Comparison of ENCODE assay signal across 24 mouse cellular contexts in genomic region chr7:56083034-56083433, GRCm38 (mm10). TPM values are rescaled to one million over a fixed set of nuclear protein-coding genes. Genes with fewer than 3 reads are reported as not detected.
DNase-seq lines count a peak whose midpoint lies in the region; ATAC-seq and TF ChIP-seq lines count a peak whose summit lies in the region.
"Had no signal": no experiment of that assay in that cellular context is flagged by ENCODE, and none has a peak within 500 bp of the region (broad histone marks: within the 10 kb centered on the region; RNA-seq: fewer than 3 reads in every experiment).

No protein-coding gene starts in this region.

- H3K9ac ChIP-seq in midbrain, embryonic 11.5 days (ENCODE audit: low read length) = no peak overlapping the region
- H3K9ac ChIP-seq in midbrain, postnatal 0 days (replicated peaks; ENCODE audit: low read length, poor library complexity, severe bottlenecking) = no peak overlapping the region
- no peak overlapping the region for H3K9ac ChIP-seq in intestine, postnatal 0 days (ENCODE audit: low read depth, low read length)
- H3K9ac ChIP-seq in liver, embryonic 16.5 days (ENCODE audit: low read depth, low read length) = no peak overlapping the region
- H3K9ac ChIP-seq: forebrain, embryonic 13.5 days; heart, embryonic 13.5 days; hindbrain, embryonic 14.5 days had no signal

- peaks cover 3% of the 10 kb centered on the region; the same call in 1 of the 2 replicates for H3K36me3 ChIP-seq in midbrain, embryonic 11.5 days (ENCODE audit: control insufficient read depth, insufficient read depth, low read length)
- peaks cover 21% of the 10 kb centered on the region for H3K36me3 ChIP-seq in midbrain, postnatal 0 days (ENCODE audit: insufficient read depth, low read length)
- peaks cover 17% of the 10 kb centered on the region for H3K36me3 ChIP-seq in intestine, postnatal 0 days (ENCODE audit: control insufficient read depth, insufficient read depth)
- peaks cover 11% of the 10 kb centered on the region for H3K36me3 ChIP-seq in liver, embryonic 16.5 days (ENCODE audit: control insufficient read depth, insufficient read depth)

- no peaks in the 10 kb centered on the region for H3K27me3 ChIP-seq in midbrain, embryonic 11.5 days (ENCODE audit: control insufficient read depth, insufficient read depth, low read length)
- H3K27me3 ChIP-seq in midbrain, postnatal 0 days (ENCODE audit: insufficient read depth, low read length) = no peaks in the 10 kb centered on the region
- no peaks in the 10 kb centered on the region for H3K27me3 ChIP-seq in intestine, postnatal 0 days (replicated peaks; ENCODE audit: control insufficient read depth, insufficient read depth, low read length)
- H3K27me3 ChIP-seq in liver, embryonic 16.5 days (ENCODE audit: control insufficient read depth, insufficient read depth, low read depth, low read length) = no peaks in the 10 kb centered on the region
- H3K27me3 ChIP-seq: forebrain, embryonic 13.5 days; heart, embryonic 13.5 days had no signal

- 89% methylated on average over 2 of the region's 2 CpGs for WGBS in midbrain, embryonic 11.5 days
- WGBS in midbrain, postnatal 0 days = 79% methylated on average over 2 of the region's 2 CpGs
- 38% methylated on average over 2 of the region's 2 CpGs for WGBS in intestine, postnatal 0 days
- 72% methylated on average over 2 of the region's 2 CpGs for WGBS in liver, embryonic 16.5 days (ENCODE audit: insufficient replicate concordance)

- ATAC-seq in midbrain, embryonic 11.5 days (ENCODE audit: low FRiP score) = no peak
- ATAC-seq in midbrain, postnatal 0 days (ENCODE audit: low FRiP score) = no peak
- peak; percentile 89 for ATAC-seq in intestine, postnatal 0 days
- peak; percentile 63 for ATAC-seq in liver, embryonic 16.5 days (ENCODE audit: low read depth)
- ATAC-seq: CD4-positive, CD25-positive, alpha-beta regulatory T cell, adult 4 months; forebrain, embryonic 13.5 days; forebrain, embryonic 16.5 days; hindbrain, postnatal 0 days had no signal

- no peaks in the 10 kb centered on the region for H3K4me1 ChIP-seq in midbrain, embryonic 11.5 days (ENCODE audit: control insufficient read depth, insufficient read depth, low read length)
- H3K4me1 ChIP-seq in midbrain, postnatal 0 days (ENCODE audit: insufficient read depth, low read length) = no peaks in the 10 kb centered on the region
- H3K4me1 ChIP-seq in intestine, postnatal 0 days (replicated peaks; ENCODE audit: control insufficient read depth, insufficient read depth, low read length) = 0 out of 2 replicates have a peak, but pooled peaks cover 3% of the 10 kb centered on the region
- no peaks in the 10 kb centered on the region for H3K4me1 ChIP-seq in liver, embryonic 16.5 days (ENCODE audit: control insufficient read depth, low read depth, low read length)
- H3K4me1 ChIP-seq: forebrain, embryonic 10.5 days; forebrain, embryonic 13.5 days; heart, embryonic 10.5 days; heart, embryonic 13.5 days had no signal

- H3K9me3 ChIP-seq in midbrain, embryonic 11.5 days (ENCODE audit: control insufficient read depth, low read length) = no peaks in the 10 kb centered on the region
- no peaks in the 10 kb centered on the region for H3K9me3 ChIP-seq in midbrain, postnatal 0 days (ENCODE audit: low read length)
- no peaks in the 10 kb centered on the region for H3K9me3 ChIP-seq in intestine, postnatal 0 days (ENCODE audit: control insufficient read depth)
- H3K9me3 ChIP-seq in liver, embryonic 16.5 days (replicated peaks; ENCODE audit: control insufficient read depth, low read length) = no peaks in the 10 kb centered on the region
- H3K9me3 ChIP-seq: forebrain, embryonic 10.5 days; forebrain, embryonic 13.5 days; heart, embryonic 10.5 days; heart, embryonic 13.5 days had no signal

- TF ChIP-seq CTCF in midbrain, postnatal 0 days (IDR thresholded peaks at IDR 0.05) = no peak
- TF ChIP-seq CTCF in intestine, postnatal 0 days (IDR thresholded peaks at IDR 0.05; ENCODE audit: low read depth) = no peak

- H3K4me3 ChIP-seq in midbrain, embryonic 11.5 days (ENCODE audit: low read depth, low read length) = no peak overlapping the region
- H3K4me3 ChIP-seq in midbrain, postnatal 0 days (ENCODE audit: low read depth, low read length) = no peak overlapping the region
- no peak overlapping the region for H3K4me3 ChIP-seq in intestine, postnatal 0 days (ENCODE audit: low read depth, low read length)
- H3K4me3 ChIP-seq in liver, embryonic 16.5 days (ENCODE audit: low read depth, low read length) = no peak overlapping the region
- H3K4me3 ChIP-seq: forebrain, embryonic 10.5 days; forebrain, embryonic 13.5 days; gastrocnemius, adult 2 months; heart, embryonic 10.5 days; heart, embryonic 13.5 days had no signal

- H3K4me2 ChIP-seq in midbrain, embryonic 11.5 days = no peak overlapping the region
- no peak overlapping the region for H3K4me2 ChIP-seq in midbrain, postnatal 0 days (ENCODE audit: low read depth, low read length, poor library complexity, severe bottlenecking)
- H3K4me2 ChIP-seq in intestine, postnatal 0 days (replicated peaks; ENCODE audit: low read depth) = no peak overlapping the region
- no peak overlapping the region for H3K4me2 ChIP-seq in liver, embryonic 16.5 days (ENCODE audit: low read depth, low read length)
- H3K4me2 ChIP-seq: forebrain, embryonic 13.5 days; heart, embryonic 13.5 days; hindbrain, embryonic 14.5 days had no signal

- peak; percentile 1 for DNase-seq in midbrain, embryonic 11.5 days (ENCODE audit: low spot score, missing footprints)
- no peak for DNase-seq in midbrain, postnatal 0 days (ENCODE audit: low spot score)
- DNase-seq in gastrocnemius, adult 8-10 months (ENCODE audit: low spot score in 2 of 2) = no peak
- no peak for DNase-seq in urinary bladder, postnatal 36 days (ENCODE audit: low spot score in 2 of 2)
- DNase-seq: adrenal gland, adult 2 months; adrenal gland, postnatal 25 days; cerebellum, adult 11-12 months; cerebellum, adult 8-10 months; cerebellum, postnatal 14 days; gastrocnemius, adult 2 months; gastrocnemius, postnatal 25 days; heart, adult 18-20 months; heart, postnatal 14 days; heart, postnatal 4 days had no signal

- no peak overlapping the region for H3K27ac ChIP-seq in midbrain, embryonic 11.5 days (ENCODE audit: low read depth, low read length)
- H3K27ac ChIP-seq in midbrain, postnatal 0 days (ENCODE audit: low read depth, low read length) = no peak overlapping the region
- no peak overlapping the region; the same call in 1 of the 2 replicates for H3K27ac ChIP-seq in intestine, postnatal 0 days (ENCODE audit: low read depth, low read length)
- 0 out of 2 replicates have a peak overlapping the region, but pooled peaks have one; percentile 17 for H3K27ac ChIP-seq in liver, embryonic 16.5 days (ENCODE audit: low read length)
- H3K27ac ChIP-seq: forebrain, embryonic 10.5 days; forebrain, embryonic 13.5 days; gastrocnemius, adult 2 months; heart, embryonic 10.5 days; heart, embryonic 13.5 days; hindbrain, embryonic 14.5 days; hindbrain, postnatal 0 days had no signal

RNA-seq across cellular contexts. Expression of gene Herc2, which starts 33.0 kb away (rescaled TPM):
- polyA plus RNA-seq in midbrain, embryonic 11.5 days (2014; fragmentation: Nextera tagmentation; extraction: Ambion mirVana) = 24.4 and 27.6 TPM in 2 replicates
- total RNA-seq in midbrain, postnatal 0 days (2014; rRNA removed) = 89.2 and 108 TPM in 2 replicates
- polyA plus RNA-seq in midbrain, postnatal 0 days (2015; fragmentation: Nextera tagmentation; extraction: Ambion mirVana) = 37.6 and 47.8 TPM in 2 replicates
- 12.3 and 14.5 TPM in 2 replicates for polyA plus RNA-seq in intestine, postnatal 0 days (2015; fragmentation: Nextera tagmentation; extraction: Ambion mirVana)
- 13.4 and 14.7 TPM in 2 replicates for polyA plus RNA-seq in liver, embryonic 16.5 days (2015; fragmentation: Nextera tagmentation; extraction: Ambion mirVana)
- total RNA-seq in gastrocnemius, adult 8-10 months (2022) = 10 to 100 TPM; 60.8 to 88.2 (median 82.8) TPM

Comparison
In these comparisons a context has a peak if more than half of its experiments do, and no peak if none do; other contexts are left out.
1. ATAC-seq: peak in intestine, postnatal 0 days (single experiment) and liver, embryonic 16.5 days (single experiment); none in midbrain, embryonic 11.5 days (single experiment) and midbrain, postnatal 0 days (single experiment).